In the genomic region with DNA sequence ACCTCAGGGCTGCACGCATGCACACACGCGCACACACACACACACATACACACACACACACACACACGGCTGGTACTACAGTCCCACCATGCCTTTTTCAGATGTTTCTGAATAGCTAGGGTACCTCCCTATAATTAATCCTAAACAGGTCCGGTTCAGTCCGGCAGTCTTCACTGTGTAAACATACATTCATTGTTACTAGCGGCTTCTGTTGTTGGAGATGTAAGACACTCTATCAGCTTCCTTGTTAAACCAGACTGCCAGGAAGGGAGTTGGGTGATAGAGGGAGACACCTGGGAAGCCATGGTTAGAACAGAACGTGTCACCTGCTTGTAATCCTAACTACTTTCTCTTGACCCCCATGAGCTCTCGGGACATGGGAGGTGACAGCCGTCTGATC, we compare ENCODE assay signal across 20 mouse cellular contexts.
A peak's percentile ranks its signal among the peaks of the same experiment; 100 is the strongest.
DNase-seq lines count a peak whose midpoint lies in the region; ATAC-seq and TF ChIP-seq lines count a peak whose summit lies in the region.
"Had no signal": no experiment of that assay in that cellular context is flagged by ENCODE, and none has a peak within 500 bp of the region (broad histone marks: within the 10 kb centered on the region; RNA-seq: fewer than 3 reads in every experiment).

No protein-coding gene starts in this region.

- peaks cover 57% of the 10 kb centered on the region for H3K36me3 ChIP-seq in hindbrain, embryonic 10.5 days
- H3K36me3 ChIP-seq in hindbrain, embryonic 13.5 days: no peaks in the 10 kb centered on the region
- no peaks in the 10 kb centered on the region for H3K36me3 ChIP-seq in kidney, embryonic 14.5 days (ENCODE audit: control insufficient read depth, insufficient read depth, low read length)
- H3K36me3 ChIP-seq in midbrain, embryonic 10.5 days: peaks cover 21% of the 10 kb centered on the region
- H3K36me3 ChIP-seq in midbrain, postnatal 0 days (ENCODE audit: insufficient read depth, low read length): no peaks in the 10 kb centered on the region
- H3K36me3 ChIP-seq: embryonic facial prominence, embryonic 12.5 days; forebrain, embryonic 12.5 days; heart, embryonic 15.5 days had no signal

- no peak overlapping the region for H3K9ac ChIP-seq in hindbrain, embryonic 13.5 days
- H3K9ac ChIP-seq in kidney, embryonic 14.5 days (ENCODE audit: low read depth, low read length): no peak overlapping the region
- H3K9ac ChIP-seq in midbrain, postnatal 0 days (replicated peaks; ENCODE audit: low read length, poor library complexity, severe bottlenecking): no peak overlapping the region
- H3K9ac ChIP-seq: embryonic facial prominence, embryonic 12.5 days; forebrain, embryonic 12.5 days; heart, embryonic 15.5 days had no signal

- H3K4me1 ChIP-seq in hindbrain, embryonic 10.5 days (replicated peaks): peaks cover 59% of the 10 kb centered on the region
- peaks cover 52% of the 10 kb centered on the region for H3K4me1 ChIP-seq in hindbrain, embryonic 13.5 days (replicated peaks)
- 0 out of 2 replicates have a peak, but pooled peaks cover 12% of the 10 kb centered on the region for H3K4me1 ChIP-seq in kidney, embryonic 14.5 days (ENCODE audit: control insufficient read depth, insufficient read depth, low read length)
- peaks cover 85% of the 10 kb centered on the region for H3K4me1 ChIP-seq in midbrain, embryonic 10.5 days
- 0 out of 2 replicates have a peak, but pooled peaks cover 3% of the 10 kb centered on the region for H3K4me1 ChIP-seq in midbrain, postnatal 0 days (ENCODE audit: insufficient read depth, low read length)
- H3K4me1 ChIP-seq: heart, embryonic 15.5 days had no signal

- H3K27ac ChIP-seq in hindbrain, embryonic 10.5 days: peak overlapping the region; percentile 73
- H3K27ac ChIP-seq in hindbrain, embryonic 13.5 days: no peak overlapping the region
- H3K27ac ChIP-seq in kidney, embryonic 14.5 days (ENCODE audit: low read depth, low read length): no peak overlapping the region
- peak overlapping the region; percentile 34; the same call in 1 of the 2 replicates for H3K27ac ChIP-seq in midbrain, embryonic 10.5 days (replicated peaks)
- no peak overlapping the region for H3K27ac ChIP-seq in midbrain, postnatal 0 days (ENCODE audit: low read depth, low read length)
- H3K27ac ChIP-seq: embryonic facial prominence, embryonic 12.5 days; forebrain, embryonic 12.5 days; heart, adult 2 months; heart, embryonic 15.5 days had no signal

- ATAC-seq in hindbrain, embryonic 13.5 days (ENCODE audit: low FRiP score): no peak
- peak; percentile 51; the same call in 1 of the 2 replicates for ATAC-seq in kidney, embryonic 14.5 days (ENCODE audit: low FRiP score, low TSS enrichment)
- no peak for ATAC-seq in midbrain, postnatal 0 days (ENCODE audit: low FRiP score)
- ATAC-seq: forebrain, embryonic 16.5 days had no signal

- H3K27me3 ChIP-seq in hindbrain, embryonic 10.5 days (ENCODE audit: insufficient read depth, poor library complexity, severe bottlenecking): peaks cover 3% of the 10 kb centered on the region; the same call in 1 of the 2 replicates
- no peaks in the 10 kb centered on the region for H3K27me3 ChIP-seq in hindbrain, embryonic 13.5 days
- H3K27me3 ChIP-seq in kidney, embryonic 14.5 days (ENCODE audit: control insufficient read depth, insufficient read depth, low read length): no peaks in the 10 kb centered on the region
- H3K27me3 ChIP-seq in midbrain, embryonic 10.5 days (ENCODE audit: low read depth, poor library complexity, severe bottlenecking): peaks cover 13% of the 10 kb centered on the region
- H3K27me3 ChIP-seq in midbrain, postnatal 0 days (ENCODE audit: insufficient read depth, low read length): no peaks in the 10 kb centered on the region
- H3K27me3 ChIP-seq: embryonic facial prominence, embryonic 12.5 days; heart, embryonic 15.5 days had no signal

- H3K4me3 ChIP-seq in hindbrain, embryonic 10.5 days: no peak overlapping the region
- H3K4me3 ChIP-seq in hindbrain, embryonic 13.5 days: no peak overlapping the region
- no peak overlapping the region for H3K4me3 ChIP-seq in kidney, embryonic 14.5 days (ENCODE audit: low read length)
- no peak overlapping the region for H3K4me3 ChIP-seq in midbrain, embryonic 10.5 days
- H3K4me3 ChIP-seq in midbrain, postnatal 0 days (ENCODE audit: low read depth, low read length): no peak overlapping the region
- H3K4me3 ChIP-seq: embryonic facial prominence, embryonic 12.5 days; forebrain, embryonic 12.5 days; heart, adult 2 months; heart, embryonic 15.5 days had no signal

- H3K9me3 ChIP-seq in hindbrain, embryonic 10.5 days: no peaks in the 10 kb centered on the region; the same call in 1 of the 2 replicates
- no peaks in the 10 kb centered on the region for H3K9me3 ChIP-seq in hindbrain, embryonic 13.5 days
- H3K9me3 ChIP-seq in kidney, embryonic 14.5 days (ENCODE audit: control insufficient read depth, low read length): no peaks in the 10 kb centered on the region
- no peaks in the 10 kb centered on the region for H3K9me3 ChIP-seq in midbrain, embryonic 10.5 days (replicated peaks)
- no peaks in the 10 kb centered on the region for H3K9me3 ChIP-seq in midbrain, postnatal 0 days (ENCODE audit: low read length)
- H3K9me3 ChIP-seq: embryonic facial prominence, embryonic 12.5 days; forebrain, embryonic 12.5 days; heart, embryonic 15.5 days had no signal

- H3K4me2 ChIP-seq in hindbrain, embryonic 13.5 days: no peak overlapping the region
- H3K4me2 ChIP-seq in kidney, embryonic 14.5 days (replicated peaks; ENCODE audit: low read depth, low read length): no peak overlapping the region
- H3K4me2 ChIP-seq in midbrain, postnatal 0 days (ENCODE audit: low read depth, low read length, poor library complexity, severe bottlenecking): no peak overlapping the region
- H3K4me2 ChIP-seq: embryonic facial prominence, embryonic 12.5 days; forebrain, embryonic 12.5 days; heart, embryonic 11.5 days; heart, embryonic 15.5 days had no signal

- no peak for TF ChIP-seq CTCF in midbrain, postnatal 0 days (IDR thresholded peaks at IDR 0.05)

- DNase-seq in hindbrain, embryonic 10.5 days (ENCODE audit: low spot score): no peak
- DNase-seq in kidney, adult 8-10 months: no peak
- no peak for DNase-seq in midbrain, embryonic 10.5 days (ENCODE audit: low spot score)
- DNase-seq in midbrain, postnatal 0 days (ENCODE audit: low spot score): no peak
- no peak for DNase-seq in gastrocnemius, postnatal 25 days
- DNase-seq: adrenal gland, postnatal 10 days; cerebellum, adult 11 months; cerebellum, adult 8-10 months; cerebellum, postnatal 14 days; embryo, embryonic 11 days; gastrocnemius, postnatal 10 days; heart, adult 2 months; heart, postnatal 14 days had no signal

- WGBS in hindbrain, embryonic 10.5 days: 70% methylated on average over 10 of the region's 10 CpGs
- WGBS in hindbrain, embryonic 13.5 days: 66% methylated on average over 10 of the region's 10 CpGs
- WGBS in kidney, embryonic 14.5 days: 43% methylated on average over 10 of the region's 10 CpGs
- 83% methylated on average over 10 of the region's 10 CpGs for WGBS in midbrain, embryonic 10.5 days
- whole genome bisulfite sequencing in midbrain, postnatal 0 days: 70% methylated on average over 10 of the region's 10 CpGs

Comparison
In these comparisons a context has a peak if more than half of its experiments do, and no peak if none do; other contexts are left out.
1. H3K27ac ChIP-seq: peak in hindbrain, embryonic 10.5 days (single experiment) and midbrain, embryonic 10.5 days (single experiment); none in hindbrain, embryonic 13.5 days (single experiment), kidney, embryonic 14.5 days (single experiment) and midbrain, postnatal 0 days (single experiment).